Mouse (Mus musculus) adrenal gland, postnatal 25 days (tissue): Measurements from ENCODE around the gene Zfp800. TPM values are rescaled to one million over a fixed set of nuclear protein-coding genes. Genes with fewer than 3 reads are reported as not detected.

ENCODE experiments used
- DNase-seq: peaks from one replicate; pipeline ENCODE4 v3.0.0; 2021; ENCODE audit warnings: mixed read lengths
- total RNA-seq: library from RNA; stranded (reverse); gene quantifications from 2 replicates; pipeline ENCODE4 v1.2.3, GENCODE M21; 2021

Zfp800 gene
- total RNA-seq, 1 experiment from 2014 or later, result 29.3 TPM

GRCm38 (mm10) chr6:28203454-28203853, 194.4 kb downstream of the Zfp800 start:
- no peak for DNase-seq

GRCm38 (mm10) chr6:28202833-28203232, 195.0 kb downstream of the Zfp800 start:
- DNase-seq, result no peak

- no peak for DNase-seq
Measured at GRCm38 (mm10) chr6:28193901-28194300, 203.9 kb downstream of the Zfp800 start.

- DNase-seq, result no peak
Measured at GRCm38 (mm10) chr6:28191935-28192334, 205.9 kb downstream of the Zfp800 start.

Other genes with a start within 250 kb of the Zfp800 start
- gene Arf5, start 25.6 kb upstream of the Zfp800 start, total RNA-seq, result 156 and 169 TPM in 2 replicates
- not detected in 2 replicates for gene Fscn3, start 29.8 kb upstream of the Zfp800 start, total RNA-seq
- 15.7 and 16.5 TPM in 2 replicates for gene Gcc1, start 30.4 kb upstream of the Zfp800 start, total RNA-seq
- gene Pax4, start 51.3 kb upstream of the Zfp800 start, total RNA-seq, result not detected in 2 replicates
- gene Snd1, start 77.1 kb upstream of the Zfp800 start, total RNA-seq, result 128 and 153 TPM in 2 replicates